Mouse (Mus musculus) limb, embryonic 10.5 days (tissue): Measurements from ENCODE around the gene Srr. TPM values are rescaled to one million over a fixed set of nuclear protein-coding genes. Genes with fewer than 3 reads are reported as not detected.

Experiments
- DNase-seq: peaks from one replicate; pipeline ENCODE4 v3.0.0-alpha.2; 2017; ENCODE audit warnings: low spot score
- H3K27ac ChIP-seq: fragments of 300-500 bp; sonication (generic); 2 replicates; pipeline ENCODE4 v1.5.1; 2016; ENCODE audit warnings: mild to moderate bottlenecking
- H3K27me3 ChIP-seq: fragments of 300-500 bp; sonication (generic); 2 replicates; pipeline ENCODE4 v1.6.1; 2016; ENCODE audit warnings: low read depth, mild to moderate bottlenecking; ENCODE audit not compliant: poor library complexity, severe bottlenecking
- H3K36me3 ChIP-seq: fragments of 300-500 bp; sonication (generic); 2 replicates; pipeline ENCODE4 v1.6.1; 2016; ENCODE audit warnings: mild to moderate bottlenecking, moderate library complexity
- H3K4me1 ChIP-seq: fragments of 300-500 bp; sonication (generic); 2 replicates; pipeline ENCODE4 v1.6.1; 2016
- H3K4me3 ChIP-seq: fragments of 300-500 bp; sonication (generic); 2 replicates; pipeline ENCODE4 v1.5.1; 2016; ENCODE audit warnings: mild to moderate bottlenecking, moderate library complexity
- H3K9me3 ChIP-seq: fragments of 300-500 bp; sonication (generic); replicated peaks from 2 replicates; pipeline ENCODE4 v1.6.1; 2016; ENCODE audit warnings: mild to moderate bottlenecking
- WGBS: fragments of 180-500 bp; shearing (Covaris S2); methylation state at CpG from one replicate; pipeline ENCODE4 v1.1.7; 2016; 5-methylcytosine and 5-hydroxymethylcytosine counted together
- polyA plus RNA-seq: library from polyadenylated mRNA; unstranded; fragments of >200 nt; fragmentation: Nextera tagmentation; extraction: Ambion mirVana; gene quantifications from 2 replicates; pipeline ENCODE4 v1.2.1, GENCODE M21; 2016

The Srr gene
- polyA plus RNA-seq, 1 experiment from 2014 or later, result 17.3 TPM

DNA sequence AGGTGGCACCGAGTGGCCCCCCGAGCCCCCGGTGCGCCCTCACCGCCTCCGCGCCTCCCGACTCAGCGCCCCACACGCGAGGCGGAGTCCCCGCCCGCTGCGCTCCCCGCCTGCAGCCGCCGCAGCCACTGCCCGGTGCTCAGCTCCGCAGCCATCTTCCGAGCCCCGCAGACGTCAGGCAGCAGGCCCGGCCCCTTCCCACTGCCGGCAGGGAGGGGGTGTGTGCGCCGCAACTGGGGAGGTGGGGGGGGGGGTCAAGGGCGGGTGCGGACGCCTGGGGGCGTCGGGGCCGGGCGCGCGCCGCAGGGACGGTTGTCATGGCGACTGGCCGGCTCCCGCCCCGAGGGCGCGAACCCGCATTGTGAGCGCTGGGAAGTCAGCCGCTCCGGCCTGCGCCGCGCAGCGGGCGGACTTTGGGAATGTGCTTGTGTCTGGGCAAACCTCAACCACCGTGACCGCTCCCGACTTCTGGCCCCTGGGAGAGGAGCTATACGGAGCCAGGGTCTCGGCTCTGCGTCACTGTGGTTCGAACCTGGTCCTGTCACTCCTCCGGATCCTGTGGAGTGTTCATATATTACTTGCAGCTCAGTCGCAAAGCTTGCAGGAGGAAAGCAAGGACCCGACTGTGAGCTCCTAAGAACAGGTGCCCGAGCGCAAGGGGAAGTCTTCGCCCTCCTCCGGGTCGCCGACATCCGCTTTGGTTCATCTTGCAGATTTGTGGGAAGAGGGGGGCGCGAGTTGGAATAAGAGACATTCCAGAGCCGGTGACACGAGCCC is 28.7 kb downstream of the Srr start, which contains the start of gene Sgsm2:
Sgsm2 (minus strand) TSS at position 160 of the 777 bp plus-strand sequence.
- Histone ChIP-seq H3K36me3 (peaks cover 32% of the 10 kb centered on the region), H3K4me1 (peaks cover 30% of the 10 kb centered on the region), H3K4me3 (peak within 1 kb of the TSS; percentile 82), H3K27ac (peak within 1 kb of the TSS; percentile 88), H3K9me3 (no peaks in the 10 kb centered on the region), H3K27me3 (no peaks in the 10 kb centered on the region)
- peak; percentile 82 for DNase-seq
- WGBS, result under 1% methylated on average over 72 of the region's 74 CpGs

DNA sequence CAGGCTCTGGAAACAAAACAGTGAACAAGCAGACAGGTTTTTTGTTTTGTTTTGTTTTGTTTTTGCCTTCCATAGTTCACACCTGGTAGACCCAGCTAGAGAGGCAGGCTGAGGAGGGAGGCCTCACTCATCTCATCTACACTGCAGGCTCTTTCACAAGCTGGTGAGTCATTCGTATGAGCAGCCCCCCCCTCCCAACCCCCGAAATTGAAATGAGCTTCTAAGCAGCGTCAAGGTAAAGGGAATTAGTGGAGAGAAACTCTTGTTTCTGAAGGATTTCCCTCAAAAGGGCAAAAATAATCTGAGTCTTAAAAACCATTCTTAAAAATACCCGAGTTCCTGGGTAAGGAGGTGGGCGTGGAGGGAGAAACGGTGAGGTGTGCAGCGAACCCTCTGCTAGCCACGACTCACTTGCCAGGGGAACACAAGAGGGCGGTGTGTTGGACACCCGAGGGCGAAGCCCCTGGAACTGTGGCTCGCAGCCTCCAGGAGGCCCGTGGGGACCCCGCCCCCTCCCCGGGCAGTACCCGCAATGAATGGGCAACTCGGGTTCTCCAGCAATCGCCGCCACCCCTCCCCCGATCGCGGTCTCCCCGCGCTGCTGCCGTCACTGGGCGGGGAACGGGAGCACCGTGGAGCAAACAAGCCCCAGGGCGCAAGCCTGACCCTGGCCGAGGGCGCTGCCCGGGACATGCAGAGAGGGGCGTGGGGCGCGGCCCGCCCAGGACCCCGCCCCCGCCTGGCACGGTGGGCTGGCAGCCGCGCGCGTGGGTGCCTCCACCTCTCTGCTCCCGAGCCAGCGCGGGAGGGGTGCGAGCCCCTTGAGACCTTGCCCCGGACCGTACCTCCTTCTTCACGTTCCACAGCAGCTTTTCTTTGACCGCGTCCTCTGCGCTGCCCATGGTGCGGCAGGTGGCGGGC is 29.5 kb downstream of the Srr start:
- H3K27ac ChIP-seq, result peak overlapping the region; percentile 88
- H3K27me3 ChIP-seq, result no peaks in the 10 kb centered on the region
- 1% methylated on average over 54 of the region's 55 CpGs for WGBS
- DNase-seq, result peak; percentile 75
- H3K4me3 ChIP-seq, result peak overlapping the region; percentile 82
- H3K9me3 ChIP-seq, result no peaks in the 10 kb centered on the region
- peaks cover 24% of the 10 kb centered on the region for H3K36me3 ChIP-seq
- peaks cover 30% of the 10 kb centered on the region for H3K4me1 ChIP-seq

DNA sequence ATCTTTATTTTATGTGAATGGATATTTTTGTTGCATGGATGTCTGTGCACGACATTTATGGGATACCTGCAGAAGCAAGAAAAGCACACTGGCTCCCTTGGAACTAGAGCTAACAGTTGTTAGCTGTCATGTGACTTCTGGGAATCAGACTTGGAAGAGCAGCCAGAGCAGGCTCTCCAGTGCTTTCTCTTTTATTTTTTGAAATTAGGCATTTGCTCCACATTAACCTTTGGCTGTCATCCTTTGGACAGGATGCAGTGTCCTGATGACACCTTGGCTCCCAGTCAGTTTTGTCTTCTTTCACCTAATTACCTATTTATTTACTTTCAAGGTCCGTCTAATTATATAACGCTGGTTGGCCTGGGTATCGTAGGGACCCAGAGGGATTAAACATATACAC is 31.1 kb downstream of the Srr start:
- Histone ChIP-seq H3K4me1 (peaks cover 28% of the 10 kb centered on the region), H3K27ac (no peak overlapping the region), H3K36me3 (peaks cover 8% of the 10 kb centered on the region), H3K9me3 (no peaks in the 10 kb centered on the region), H3K27me3 (no peaks in the 10 kb centered on the region), H3K4me3 (no peak overlapping the region)
- 82% methylated on average over 4 of the region's 4 CpGs for WGBS
- DNase-seq, result no peak

DNA sequence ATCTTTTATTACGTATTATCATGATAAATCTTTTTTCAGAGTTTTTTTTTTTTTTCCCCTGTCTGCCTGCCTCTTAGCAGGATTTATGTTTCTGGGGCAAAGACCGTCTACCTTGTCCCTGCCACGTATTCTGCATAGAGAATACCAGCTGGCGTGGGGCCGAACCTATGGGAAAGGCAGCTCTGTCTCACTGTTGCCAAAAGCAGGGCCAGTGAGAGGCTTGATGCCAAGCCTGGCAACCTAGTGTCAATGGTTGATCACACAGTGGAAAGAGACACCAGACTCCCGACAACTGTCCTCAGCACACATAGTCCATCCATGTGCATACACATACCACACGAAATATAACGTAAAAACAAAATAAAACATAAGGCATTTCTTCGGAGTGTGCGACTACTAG is 42.6 kb downstream of the Srr start:
- no peak overlapping the region for H3K27ac ChIP-seq
- no peaks in the 10 kb centered on the region for H3K9me3 ChIP-seq
- no peaks in the 10 kb centered on the region for H3K4me1 ChIP-seq
- 94% methylated on average over 10 of the region's 10 CpGs for WGBS
- H3K27me3 ChIP-seq, result no peaks in the 10 kb centered on the region
- H3K4me3 ChIP-seq, result no peak overlapping the region
- peaks cover 10% of the 10 kb centered on the region; the same call in 1 of the 2 replicates for H3K36me3 ChIP-seq
- no peak for DNase-seq

DNA sequence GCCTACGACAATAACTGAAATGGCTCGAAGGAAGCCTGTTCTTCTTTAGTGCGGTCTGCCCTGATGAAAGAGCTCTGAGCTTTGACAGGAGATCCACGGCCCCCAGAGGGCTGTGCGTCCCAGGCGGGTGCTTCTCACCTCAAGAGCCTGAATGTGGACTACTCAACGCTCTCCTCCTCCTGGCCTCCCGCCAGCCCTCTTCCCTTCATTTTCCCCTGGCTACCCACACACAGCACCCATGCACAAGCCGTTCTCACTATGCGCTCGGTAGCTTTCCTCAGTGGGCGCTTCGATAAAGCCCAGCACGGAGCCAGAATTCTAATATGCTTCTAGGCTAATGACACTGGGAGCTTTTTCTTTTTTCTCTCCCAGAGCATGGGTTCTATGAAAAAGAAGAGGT is 43.8 kb downstream of the Srr start:
- no peak overlapping the region for H3K27ac ChIP-seq
- no peak for DNase-seq
- H3K9me3 ChIP-seq, result no peaks in the 10 kb centered on the region
- no peaks in the 10 kb centered on the region for H3K27me3 ChIP-seq
- H3K36me3 ChIP-seq, result peaks cover 10% of the 10 kb centered on the region; the same call in 1 of the 2 replicates
- H3K4me3 ChIP-seq, result no peak overlapping the region
- WGBS, result 73% methylated on average over 14 of the region's 14 CpGs
- H3K4me1 ChIP-seq, result peaks cover 5% of the 10 kb centered on the region

DNA sequence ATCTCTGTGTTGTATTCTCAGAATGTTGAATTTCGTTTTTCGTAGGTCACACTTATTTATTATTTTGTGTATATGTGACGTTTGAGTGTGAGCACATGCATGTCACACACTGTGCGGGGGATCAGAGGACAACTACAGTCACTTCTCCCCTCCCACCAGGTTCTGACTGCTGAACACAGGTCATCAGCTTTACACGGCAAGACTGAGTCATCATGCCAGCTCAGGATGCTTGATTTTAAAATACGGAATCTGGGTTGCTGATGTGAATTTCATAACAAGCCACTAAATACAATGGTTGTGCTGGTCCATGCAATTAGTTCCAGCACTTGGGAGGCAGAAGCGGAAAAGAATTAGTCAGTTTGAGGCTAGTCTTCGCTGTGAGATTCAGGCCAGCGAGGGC is 44.7 kb downstream of the Srr start:
- no peak overlapping the region for H3K4me3 ChIP-seq
- no peak overlapping the region for H3K27ac ChIP-seq
- WGBS, result 91% methylated on average over 9 of the region's 9 CpGs
- no peaks in the 10 kb centered on the region for H3K27me3 ChIP-seq
- peaks cover 10% of the 10 kb centered on the region; the same call in 1 of the 2 replicates for H3K36me3 ChIP-seq
- peaks cover 14% of the 10 kb centered on the region for H3K4me1 ChIP-seq
- DNase-seq, result no peak
- H3K9me3 ChIP-seq, result no peaks in the 10 kb centered on the region

DNA sequence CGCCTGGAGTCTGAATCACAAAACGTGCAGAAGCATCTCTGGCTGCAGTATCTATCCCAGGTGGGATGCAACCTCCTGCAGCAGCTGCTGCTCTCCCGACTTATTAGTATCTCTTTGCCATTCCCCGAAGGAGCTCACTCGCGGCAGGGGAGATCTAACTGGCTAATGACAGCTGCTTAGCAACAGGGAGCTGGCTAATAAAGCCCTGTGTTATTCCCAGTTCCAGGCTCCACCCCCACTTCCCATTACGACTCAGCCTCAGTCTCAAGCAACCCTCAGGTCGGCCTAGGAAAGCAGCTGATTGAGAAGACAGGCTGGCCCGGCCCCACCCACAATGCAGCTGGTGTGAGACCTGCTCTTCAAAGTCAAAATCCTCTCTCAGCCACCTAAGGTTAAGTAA is 48.9 kb downstream of the Srr start:
- Histone ChIP-seq H3K27ac (no peak overlapping the region; the same call in 1 of the 2 replicates), H3K27me3 (no peaks in the 10 kb centered on the region), H3K36me3 (no peaks in the 10 kb centered on the region), H3K9me3 (no peaks in the 10 kb centered on the region), H3K4me1 (peaks cover 20% of the 10 kb centered on the region), H3K4me3 (no peak overlapping the region; the same call in 1 of the 2 replicates)
- 4% methylated on average over 9 of the region's 9 CpGs for WGBS
- DNase-seq, result peak; percentile 62

DNA sequence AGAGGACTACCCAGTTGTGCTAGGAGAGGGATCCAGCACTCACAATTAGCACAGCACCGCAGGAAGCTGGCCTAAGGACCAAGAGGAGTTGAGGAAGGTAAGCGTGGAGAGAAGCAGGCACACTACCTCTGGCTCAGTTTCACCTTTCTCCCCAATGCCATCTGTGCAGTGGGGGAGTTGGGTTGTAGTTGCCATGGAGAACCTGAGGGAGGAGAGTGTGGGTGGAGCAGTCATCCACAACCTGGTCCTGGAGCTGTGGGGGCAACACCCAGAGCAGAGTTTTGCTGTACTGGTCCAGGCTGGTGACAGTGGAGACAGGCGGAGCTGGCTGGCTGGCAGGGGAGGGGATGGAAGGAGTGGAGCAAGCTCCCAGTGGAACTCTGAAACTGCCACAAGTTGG is 51.1 kb downstream of the Srr start:
- H3K27ac ChIP-seq, result 0 out of 2 replicates have a peak overlapping the region, but pooled peaks have one; percentile 9
- no peaks in the 10 kb centered on the region for H3K27me3 ChIP-seq
- no peak for DNase-seq
- WGBS, result 57% methylated on average over 3 of the region's 3 CpGs
- H3K9me3 ChIP-seq, result no peaks in the 10 kb centered on the region
- no peak overlapping the region for H3K4me3 ChIP-seq
- no peaks in the 10 kb centered on the region for H3K36me3 ChIP-seq
- peaks cover 26% of the 10 kb centered on the region for H3K4me1 ChIP-seq

DNA sequence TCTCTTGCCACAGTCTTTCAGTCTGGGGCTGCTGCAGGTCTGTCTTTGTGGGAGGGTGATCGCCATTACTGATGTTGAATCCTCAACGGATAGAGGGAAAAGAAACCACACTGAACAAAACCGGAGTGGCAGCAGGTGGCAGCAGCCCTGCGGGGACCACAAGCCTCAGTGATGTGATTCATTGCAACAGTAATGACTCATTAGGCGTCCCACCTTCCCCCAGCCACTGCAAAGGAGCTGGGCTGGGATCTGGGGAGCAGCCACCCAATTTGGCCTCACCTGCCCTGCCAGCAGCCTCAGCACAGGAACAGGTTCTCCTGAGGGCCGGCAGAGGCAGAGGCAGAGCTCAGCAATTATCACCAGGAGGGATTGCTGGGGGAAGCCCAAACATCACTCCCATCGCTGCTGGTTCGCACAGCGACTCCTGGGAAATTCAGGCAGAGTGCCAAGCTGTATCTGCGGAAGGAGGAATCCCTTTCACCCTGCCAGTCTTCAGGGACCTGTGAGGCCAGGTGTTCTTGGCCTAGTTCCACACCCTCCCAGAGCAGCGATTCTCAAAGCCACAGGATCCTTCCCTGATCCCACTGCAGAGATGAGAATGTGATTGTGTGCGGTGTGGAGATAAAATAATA is 54.6 kb downstream of the Srr start:
- H3K27me3 ChIP-seq, result no peaks in the 10 kb centered on the region
- H3K4me3 ChIP-seq, result no peak overlapping the region
- 44% methylated on average over 12 of the region's 12 CpGs for WGBS
- H3K27ac ChIP-seq, result no peak overlapping the region
- H3K36me3 ChIP-seq, result no peaks in the 10 kb centered on the region
- no peaks in the 10 kb centered on the region for H3K9me3 ChIP-seq
- peaks cover 12% of the 10 kb centered on the region for H3K4me1 ChIP-seq
- no peak for DNase-seq

DNA sequence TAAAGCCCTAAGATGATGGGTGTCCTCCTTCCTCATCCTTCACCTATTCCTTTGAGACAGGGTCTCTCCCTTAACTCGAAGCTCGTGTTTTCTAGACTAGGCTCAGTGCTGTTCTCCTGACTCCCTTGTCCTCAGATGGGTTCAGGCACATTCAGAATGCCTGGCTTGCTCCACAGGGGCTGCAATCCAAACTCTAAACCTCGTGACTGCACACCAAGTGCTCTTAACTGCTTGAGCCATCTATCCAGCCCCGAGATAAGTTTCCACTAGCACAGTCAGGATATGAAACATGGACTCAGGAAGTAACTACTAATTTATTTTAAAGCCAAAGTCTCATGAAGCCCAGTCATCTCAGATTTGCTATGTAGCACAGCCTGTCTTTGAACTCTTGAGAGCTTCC is 55.2 kb downstream of the Srr start:
- Histone ChIP-seq H3K4me3 (no peak overlapping the region), H3K27me3 (no peaks in the 10 kb centered on the region), H3K9me3 (no peaks in the 10 kb centered on the region), H3K27ac (no peak overlapping the region), H3K36me3 (no peaks in the 10 kb centered on the region), H3K4me1 (peaks cover 12% of the 10 kb centered on the region)
- WGBS, result 79% methylated on average over 4 of the region's 4 CpGs
- no peak for DNase-seq

DNA sequence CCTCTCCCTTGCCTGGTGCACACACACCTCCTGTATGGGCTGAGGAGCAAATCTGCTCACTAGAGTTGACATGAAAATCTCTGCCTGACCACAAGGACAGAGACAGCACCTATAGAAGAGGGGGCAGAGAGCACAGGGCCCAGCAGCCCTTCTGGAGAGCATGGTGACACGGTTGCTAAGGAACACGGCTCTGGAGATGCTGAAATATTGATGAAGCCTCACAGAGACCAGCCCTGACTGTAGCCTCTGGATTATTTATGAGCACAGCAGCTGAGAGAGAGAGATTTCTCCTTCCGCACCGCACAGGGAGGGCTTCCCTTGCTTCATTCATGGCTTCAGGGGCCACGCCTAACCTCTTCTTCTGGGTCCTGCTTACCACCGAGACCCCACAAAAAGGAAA is 56.1 kb downstream of the Srr start:
- Histone ChIP-seq H3K4me1 (peaks cover 10% of the 10 kb centered on the region), H3K27ac (no peak overlapping the region), H3K4me3 (no peak overlapping the region), H3K9me3 (no peaks in the 10 kb centered on the region), H3K27me3 (no peaks in the 10 kb centered on the region), H3K36me3 (peaks cover 5% of the 10 kb centered on the region; the same call in 1 of the 2 replicates)
- 84% methylated on average over 6 of the region's 6 CpGs for WGBS
- DNase-seq, result no peak

DNA sequence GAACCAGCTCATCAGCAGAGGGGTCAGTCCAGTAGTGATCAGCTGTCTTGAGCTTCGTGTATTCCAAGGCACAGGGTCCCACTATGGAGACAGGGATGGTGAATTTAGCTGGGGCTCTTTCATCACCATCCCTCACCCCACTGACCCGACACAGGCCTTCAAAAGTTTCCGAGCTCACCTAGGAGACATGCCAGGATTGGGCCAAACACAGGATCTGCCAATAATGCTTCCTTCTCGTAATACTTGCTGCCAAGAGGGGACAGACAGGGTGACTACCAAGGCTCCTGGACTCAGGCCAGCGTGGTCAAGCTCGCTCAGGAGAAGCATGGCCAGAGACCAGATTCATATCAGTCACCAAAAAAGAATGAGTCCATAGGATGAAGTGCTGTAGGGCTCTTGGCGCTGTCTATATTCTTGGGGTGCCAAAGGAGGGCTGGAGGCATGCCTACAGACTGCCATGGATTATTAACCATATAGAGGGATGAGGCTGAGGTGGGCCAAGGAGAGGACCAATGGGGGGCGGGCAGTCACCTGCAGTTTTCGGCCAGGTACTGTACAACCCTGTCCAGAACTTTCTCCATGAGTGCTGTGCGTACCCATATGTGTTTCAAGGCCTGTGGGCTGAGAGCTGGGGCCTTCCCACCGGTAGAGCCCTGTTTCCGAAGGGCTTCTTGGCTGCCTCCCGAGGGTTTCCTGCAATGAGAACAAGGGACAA is 57.5 kb downstream of the Srr start:
- Histone ChIP-seq H3K36me3 (peaks cover 5% of the 10 kb centered on the region; the same call in 1 of the 2 replicates), H3K9me3 (no peaks in the 10 kb centered on the region), H3K27ac (no peak overlapping the region), H3K27me3 (no peaks in the 10 kb centered on the region), H3K4me1 (peaks cover 8% of the 10 kb centered on the region), H3K4me3 (no peak overlapping the region)
- 91% methylated on average over 13 of the region's 13 CpGs for WGBS
- DNase-seq, result no peak
